Mouse (Mus musculus) midbrain, embryonic 10.5 days (tissue): ENCODE data around the gene Nxt1. TPM values are rescaled to one million over a fixed set of nuclear protein-coding genes. Genes with fewer than 3 reads are reported as not detected.
A peak's percentile ranks its signal among the peaks of the same experiment; 100 is the strongest.

Source experiments
- DNase-seq: peaks from one replicate; pipeline ENCODE4 v3.0.0-alpha.2; 2017; ENCODE audit warnings: low spot score
- H3K27ac ChIP-seq: fragments of 300-500 bp; sonication (generic); replicated peaks from 2 replicates; pipeline ENCODE4 v1.5.1; 2016; ENCODE audit warnings: mild to moderate bottlenecking
- H3K27me3 ChIP-seq: fragments of 300-500 bp; sonication (generic); 2 replicates; pipeline ENCODE4 v1.6.1; 2016; ENCODE audit warnings: low read depth, mild to moderate bottlenecking; ENCODE audit not compliant: poor library complexity, severe bottlenecking
- H3K36me3 ChIP-seq: fragments of 300-500 bp; sonication (generic); 2 replicates; pipeline ENCODE4 v1.6.1; 2016; ENCODE audit warnings: mild to moderate bottlenecking, moderate library complexity
- H3K4me1 ChIP-seq: fragments of 300-500 bp; sonication (generic); 2 replicates; pipeline ENCODE4 v1.6.1; 2016
- H3K4me3 ChIP-seq: fragments of 300-500 bp; sonication (generic); 2 replicates; pipeline ENCODE4 v1.5.1; 2016; ENCODE audit warnings: mild to moderate bottlenecking, moderate library complexity
- H3K9me3 ChIP-seq: fragments of 300-500 bp; sonication (generic); replicated peaks from 2 replicates; pipeline ENCODE4 v1.6.1; 2016; ENCODE audit warnings: mild to moderate bottlenecking
- WGBS: fragments of 180-500 bp; shearing (Covaris S2); methylation state at CpG from one replicate; pipeline ENCODE4 v1.1.7; 2016; 5-methylcytosine and 5-hydroxymethylcytosine counted together
- polyA plus RNA-seq: library from polyadenylated mRNA; unstranded; fragments of >200 nt; fragmentation: Nextera tagmentation; extraction: Ambion mirVana; gene quantifications from 2 replicates; pipeline ENCODE4 v1.2.1, GENCODE M21; 2016

Gene Nxt1
- polyA plus RNA-seq, 1 experiment from 2014 or later = 152 TPM

- Histone ChIP-seq H3K27ac (peak overlapping the region; percentile 90), H3K27me3 (no peaks in the 10 kb centered on the region), H3K36me3 (peaks cover 32% of the 10 kb centered on the region), H3K4me3 (peak overlapping the region; percentile 67), H3K4me1 (peaks cover 82% of the 10 kb centered on the region), H3K9me3 (no peaks in the 10 kb centered on the region)
- DNase-seq = peak; percentile 89
- 4% methylated on average over 26 of the region's 26 CpGs for WGBS
Measured at GRCm38 (mm10) chr2:148677801-148678200, 5.4 kb downstream of the Nxt1 start.

- WGBS = 2% methylated on average over 9 of the region's 9 CpGs
- Histone ChIP-seq H3K27ac (peak overlapping the region; percentile 90), H3K4me1 (peaks cover 68% of the 10 kb centered on the region), H3K27me3 (no peaks in the 10 kb centered on the region), H3K9me3 (no peaks in the 10 kb centered on the region), H3K4me3 (peak overlapping the region; percentile 67), H3K36me3 (peaks cover 43% of the 10 kb centered on the region)
- DNase-seq = peak; percentile 79
Measured at GRCm38 (mm10) chr2:148679346-148679745, 6.9 kb downstream of the Nxt1 start.

- Histone ChIP-seq H3K4me3 (peak within 1 kb of the TSS; percentile 67), H3K9me3 (no peaks in the 10 kb centered on the region), H3K4me1 (peaks cover 62% of the 10 kb centered on the region), H3K27ac (peak within 1 kb of the TSS; percentile 90), H3K27me3 (no peaks in the 10 kb centered on the region), H3K36me3 (peaks cover 43% of the 10 kb centered on the region)
- DNase-seq = peak; percentile 99
- WGBS = 1% methylated on average over 39 of the region's 39 CpGs
Measured at GRCm38 (mm10) chr2:148680775-148681291, 8.4 kb downstream of the Nxt1 start, which contains the start of gene Gzf1. TSS of gene Gzf1 (plus strand) at chr2:148681023.

GRCm38 (mm10) chr2:148681461-148681891 lies 9.1 kb downstream of the Nxt1 start:
- peaks cover 43% of the 10 kb centered on the region for H3K36me3 ChIP-seq
- 11% methylated on average over 17 of the region's 17 CpGs for WGBS
- no peaks in the 10 kb centered on the region for H3K27me3 ChIP-seq
- peak; percentile 74 for DNase-seq
- H3K4me3 ChIP-seq = peak overlapping the region; percentile 67
- H3K9me3 ChIP-seq = no peaks in the 10 kb centered on the region
- H3K4me1 ChIP-seq = peaks cover 56% of the 10 kb centered on the region
- peak overlapping the region; percentile 90 for H3K27ac ChIP-seq

GRCm38 (mm10) chr2:148683031-148683430 lies 10.6 kb downstream of the Nxt1 start:
- H3K27ac ChIP-seq = no peak overlapping the region
- 97% methylated on average over 1 of the region's 1 CpGs for WGBS
- no peaks in the 10 kb centered on the region for H3K27me3 ChIP-seq
- no peak for DNase-seq
- H3K9me3 ChIP-seq = no peaks in the 10 kb centered on the region
- H3K4me3 ChIP-seq = no peak overlapping the region
- H3K4me1 ChIP-seq = peaks cover 40% of the 10 kb centered on the region
- peaks cover 50% of the 10 kb centered on the region for H3K36me3 ChIP-seq

GRCm38 (mm10) chr2:148684972-148685371 lies 12.6 kb downstream of the Nxt1 start:
- H3K9me3 ChIP-seq = no peaks in the 10 kb centered on the region
- H3K36me3 ChIP-seq = peaks cover 69% of the 10 kb centered on the region
- DNase-seq = no peak
- no peaks in the 10 kb centered on the region for H3K27me3 ChIP-seq
- WGBS = 92% methylated on average over 2 of the region's 2 CpGs
- peaks cover 21% of the 10 kb centered on the region for H3K4me1 ChIP-seq
- H3K4me3 ChIP-seq = no peak overlapping the region
- no peak overlapping the region for H3K27ac ChIP-seq

DNA sequence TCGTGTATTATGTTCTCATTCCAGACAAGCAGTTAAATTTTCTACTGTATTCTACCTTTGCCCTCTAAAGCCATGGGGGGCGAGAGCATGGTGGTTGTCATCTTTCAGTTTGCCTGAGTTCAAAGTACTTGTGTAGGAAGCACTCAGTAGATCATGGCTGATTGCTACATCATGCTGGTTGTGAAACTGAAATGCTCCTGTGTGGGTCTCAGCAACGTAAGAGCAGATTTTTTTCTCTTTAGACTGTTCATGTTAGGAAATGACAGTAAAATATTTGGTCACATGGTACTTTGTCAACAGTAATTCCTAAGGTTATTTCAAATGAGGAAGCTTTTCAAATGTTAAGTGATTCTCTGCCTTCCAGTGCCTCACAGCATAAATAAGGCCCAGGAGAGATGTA lies 13.3 kb downstream of the Nxt1 start:
- H3K4me3 ChIP-seq = no peak overlapping the region
- no peak overlapping the region for H3K27ac ChIP-seq
- H3K36me3 ChIP-seq = peaks cover 76% of the 10 kb centered on the region
- peaks cover 13% of the 10 kb centered on the region for H3K4me1 ChIP-seq
- no peak for DNase-seq
- no peaks in the 10 kb centered on the region for H3K9me3 ChIP-seq
- H3K27me3 ChIP-seq = no peaks in the 10 kb centered on the region
- WGBS = 94% methylated on average over 3 of the region's 3 CpGs

GRCm38 (mm10) chr2:148686862-148687261 lies 14.5 kb downstream of the Nxt1 start:
- peaks cover 6% of the 10 kb centered on the region for H3K4me1 ChIP-seq
- no peak overlapping the region for H3K27ac ChIP-seq
- H3K9me3 ChIP-seq = no peaks in the 10 kb centered on the region
- no peaks in the 10 kb centered on the region for H3K27me3 ChIP-seq
- no peak overlapping the region for H3K4me3 ChIP-seq
- WGBS = 94% methylated on average over 1 of the region's 1 CpGs
- DNase-seq = no peak
- peaks cover 88% of the 10 kb centered on the region for H3K36me3 ChIP-seq

DNA sequence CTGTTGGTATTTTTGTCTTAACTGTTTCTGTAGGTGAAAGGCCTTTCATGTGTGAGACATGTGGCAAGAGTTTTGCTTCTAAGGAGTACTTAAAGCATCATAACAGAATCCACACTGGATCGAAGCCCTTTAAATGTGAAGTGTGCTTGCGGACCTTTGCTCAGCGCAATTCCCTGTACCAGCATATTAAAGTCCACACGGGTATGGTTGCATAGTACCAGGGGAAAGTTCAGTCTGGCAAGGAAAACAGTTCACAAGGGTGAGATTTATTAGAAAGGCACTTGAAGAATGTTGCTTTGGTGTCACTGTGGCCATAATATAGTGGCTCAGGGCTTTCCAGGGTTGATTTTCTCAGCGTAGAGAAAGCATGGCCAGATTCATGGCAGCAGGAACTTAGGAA lies 15.6 kb downstream of the Nxt1 start:
- H3K27me3 ChIP-seq = no peaks in the 10 kb centered on the region
- peaks cover 99% of the 10 kb centered on the region for H3K36me3 ChIP-seq
- no peaks in the 10 kb centered on the region for H3K9me3 ChIP-seq
- no peak overlapping the region for H3K4me3 ChIP-seq
- DNase-seq = no peak
- H3K27ac ChIP-seq = no peak overlapping the region
- no peaks in the 10 kb centered on the region for H3K4me1 ChIP-seq
- 94% methylated on average over 5 of the region's 5 CpGs for WGBS

- Histone ChIP-seq H3K4me3 (no peak overlapping the region), H3K27me3 (no peaks in the 10 kb centered on the region), H3K4me1 (no peaks in the 10 kb centered on the region), H3K36me3 (peaks cover 98% of the 10 kb centered on the region), H3K9me3 (no peaks in the 10 kb centered on the region), H3K27ac (no peak overlapping the region)
- WGBS = 96% methylated on average over 6 of the region's 6 CpGs
- DNase-seq = no peak
Measured at GRCm38 (mm10) chr2:148689444-148690140, 17.2 kb downstream of the Nxt1 start.

DNA sequence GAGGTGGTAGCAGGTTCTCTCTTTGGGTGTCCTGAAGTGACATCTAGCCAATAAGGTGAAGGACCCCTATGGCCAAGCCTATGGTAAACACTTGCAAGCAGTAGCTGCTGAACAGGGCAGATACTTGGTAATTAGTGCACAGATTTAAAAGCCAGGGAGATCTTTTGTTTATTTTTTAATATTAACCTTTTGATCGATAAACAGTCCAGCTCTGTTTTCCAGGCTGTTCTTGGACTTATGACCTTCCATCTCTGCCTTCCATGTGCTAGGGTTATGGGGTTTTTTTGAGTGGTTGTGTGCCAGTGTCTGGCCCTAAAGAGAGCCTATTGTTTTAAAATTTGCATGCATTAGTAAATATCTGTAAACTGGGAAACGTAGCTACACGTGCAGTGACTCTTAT lies 17.9 kb downstream of the Nxt1 start:
- no peak for DNase-seq
- H3K36me3 ChIP-seq = peaks cover 98% of the 10 kb centered on the region
- no peaks in the 10 kb centered on the region for H3K9me3 ChIP-seq
- no peak overlapping the region for H3K4me3 ChIP-seq
- no peaks in the 10 kb centered on the region for H3K27me3 ChIP-seq
- H3K27ac ChIP-seq = no peak overlapping the region
- 93% methylated on average over 3 of the region's 3 CpGs for WGBS
- H3K4me1 ChIP-seq = no peaks in the 10 kb centered on the region

GRCm38 (mm10) chr2:148690781-148691180 lies 18.4 kb downstream of the Nxt1 start:
- Histone ChIP-seq H3K4me3 (no peak overlapping the region), H3K27me3 (no peaks in the 10 kb centered on the region), H3K27ac (no peak overlapping the region), H3K9me3 (no peaks in the 10 kb centered on the region), H3K4me1 (no peaks in the 10 kb centered on the region), H3K36me3 (peaks cover 98% of the 10 kb centered on the region)
- DNase-seq = no peak
- WGBS = 90% methylated on average over 5 of the region's 5 CpGs

- 87% methylated on average over 5 of the region's 5 CpGs for WGBS
- Histone ChIP-seq H3K36me3 (peaks cover 73% of the 10 kb centered on the region), H3K9me3 (no peaks in the 10 kb centered on the region), H3K27ac (no peak overlapping the region), H3K4me3 (no peak overlapping the region), H3K27me3 (no peaks in the 10 kb centered on the region), H3K4me1 (no peaks in the 10 kb centered on the region)
- no peak for DNase-seq
Measured at GRCm38 (mm10) chr2:148698571-148698970, 26.2 kb downstream of the Nxt1 start.
